Mouse (Mus musculus): ENCODE results near the gene Pax8.

Gene Pax8

GRCm38 (mm10) chr2:24475420-24475819, at the start of gene Pax8:
Gene Pax8, minus strand, starts transcription at chr2:24475599.
- DNase-seq (ENCODE audit: inconsistent ontology term), result peak; percentile 38

- DNase-seq (ENCODE audit: inconsistent ontology term), result peak; percentile 70
Measured at GRCm38 (mm10) chr2:24521430-24522226, 46.2 kb upstream of the Pax8 start.

DNA sequence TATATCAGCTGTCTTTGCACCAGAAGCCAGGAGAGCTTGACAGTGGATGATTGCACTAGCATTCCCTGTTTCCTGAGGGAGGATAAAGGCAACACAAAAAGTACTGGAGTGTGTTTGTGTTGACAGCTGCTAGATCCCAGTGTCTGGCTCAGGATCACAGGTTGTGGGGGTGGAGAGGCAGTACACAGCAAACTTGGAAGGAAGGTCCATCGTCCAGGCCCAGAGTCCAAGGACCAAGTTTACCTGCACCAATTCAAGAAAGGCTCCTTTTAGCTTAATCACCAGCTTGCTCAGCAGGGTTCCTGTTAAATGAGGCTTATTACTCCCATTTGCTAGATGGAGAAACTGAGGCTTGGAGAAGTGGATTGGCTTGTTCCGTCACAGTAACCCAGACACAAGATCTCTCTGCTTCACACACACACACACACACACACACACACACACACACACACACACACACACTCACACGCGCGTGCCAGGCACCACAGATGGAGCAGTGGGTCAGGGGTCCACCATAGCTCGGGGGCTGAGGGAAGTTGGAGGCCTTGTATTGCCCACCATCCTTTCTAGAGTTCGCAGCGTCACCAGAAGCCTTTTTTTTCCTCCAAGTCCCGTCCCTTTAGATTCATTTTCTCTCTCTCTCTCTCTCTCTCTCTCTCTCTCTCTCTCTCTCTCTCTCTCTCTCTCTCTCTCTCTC, 45.3 kb upstream of the Pax8 start:
- no peak for DNase-seq (ENCODE audit: inconsistent ontology term)

DNA sequence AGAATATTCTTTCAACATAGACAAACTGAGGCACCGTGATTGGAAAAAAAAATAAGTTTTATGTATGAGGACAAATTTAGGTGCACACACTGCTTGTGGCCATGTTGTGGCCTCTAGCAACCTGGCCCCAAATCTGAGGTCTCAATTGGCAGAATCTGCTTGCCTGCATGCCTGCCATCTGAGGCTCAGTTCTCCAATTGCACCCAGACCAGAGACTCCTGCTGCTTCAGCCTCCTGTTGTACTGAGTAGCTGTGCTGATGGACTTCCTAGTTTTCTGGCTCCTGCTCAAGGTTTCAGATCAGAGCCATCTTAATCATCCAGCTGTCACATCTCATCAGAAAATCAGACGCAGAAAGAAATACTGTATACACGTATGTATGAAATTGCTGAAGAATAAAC, 41.5 kb upstream of the Pax8 start:
- no peak for DNase-seq (ENCODE audit: inconsistent ontology term)

GRCm38 (mm10) chr2:24507359-24507758, 32.0 kb upstream of the Pax8 start:
- no peak for DNase-seq (ENCODE audit: inconsistent ontology term)

GRCm38 (mm10) chr2:24502963-24503471, 27.6 kb upstream of the Pax8 start:
- peak; percentile 93 for DNase-seq (ENCODE audit: inconsistent ontology term)

DNA sequence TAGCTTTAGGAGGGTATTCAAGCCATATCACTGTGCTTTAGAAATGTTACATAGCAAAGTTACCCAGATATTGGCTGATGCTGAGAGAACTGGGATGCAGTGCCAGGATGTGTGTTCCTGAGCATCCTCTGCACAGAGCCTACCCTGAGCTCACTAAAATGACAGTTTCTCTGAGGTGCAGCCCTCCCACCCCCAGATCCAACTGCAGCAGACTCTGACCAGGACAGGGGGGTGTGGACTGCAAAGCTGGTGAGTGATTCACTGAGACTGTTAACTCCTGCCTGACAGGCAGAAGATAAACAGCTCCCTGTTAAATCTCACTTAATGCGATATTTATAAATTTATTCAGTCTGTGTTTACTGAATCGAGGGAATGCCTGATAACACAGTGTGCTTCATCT, 25.5 kb upstream of the Pax8 start:
- DNase-seq (ENCODE audit: inconsistent ontology term), result peak; percentile 31

DNA sequence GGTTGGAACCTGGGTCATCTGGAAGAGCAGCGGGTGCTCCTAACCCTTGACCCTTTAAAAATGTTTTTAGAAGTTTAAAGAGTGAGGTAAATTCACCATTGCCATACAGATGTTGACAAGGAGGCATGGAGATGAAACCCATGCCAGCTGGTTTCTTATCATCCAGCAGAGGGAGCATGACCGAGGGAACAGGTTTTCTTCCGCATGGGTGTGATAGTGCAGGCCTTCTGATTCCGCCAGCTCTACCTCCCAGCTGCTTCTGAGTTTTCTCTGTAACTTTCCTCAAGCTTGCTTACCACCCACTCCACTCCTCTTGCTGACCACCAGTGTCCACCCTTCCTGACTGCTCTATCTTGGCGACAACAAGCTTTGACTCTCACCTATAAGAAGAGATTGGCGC, 15.2 kb upstream of the Pax8 start:
- no peak for DNase-seq (ENCODE audit: inconsistent ontology term)

DNA sequence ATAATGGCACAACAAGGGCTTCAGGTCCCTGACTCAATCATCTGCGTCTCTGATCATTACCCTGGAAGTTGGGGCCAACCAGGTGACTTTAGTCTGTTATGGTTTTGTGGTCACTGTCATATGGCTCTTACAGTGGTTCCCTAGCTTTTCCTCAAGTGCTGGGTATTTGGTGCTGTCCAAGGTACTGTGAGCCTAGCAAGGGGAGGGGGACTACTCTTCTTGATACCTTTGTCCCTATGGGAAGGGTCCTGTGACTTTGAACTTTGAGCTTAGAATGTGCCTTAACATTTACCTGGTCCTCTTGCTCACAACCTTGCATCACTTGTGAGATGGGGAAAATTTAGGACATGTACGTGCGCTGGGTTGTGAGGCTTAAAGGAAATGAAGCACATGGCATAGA, 13.3 kb upstream of the Pax8 start:
- no peak for DNase-seq (ENCODE audit: inconsistent ontology term)

- no peak for DNase-seq (ENCODE audit: inconsistent ontology term)
Measured at GRCm38 (mm10) chr2:24487056-24487825, 11.8 kb upstream of the Pax8 start.

GRCm38 (mm10) chr2:24485398-24485797, 10.0 kb upstream of the Pax8 start:
- DNase-seq (ENCODE audit: inconsistent ontology term), result no peak

GRCm38 (mm10) chr2:24479906-24480305, 4.5 kb upstream of the Pax8 start:
- peak; percentile 79 for DNase-seq (ENCODE audit: inconsistent ontology term)

DNA sequence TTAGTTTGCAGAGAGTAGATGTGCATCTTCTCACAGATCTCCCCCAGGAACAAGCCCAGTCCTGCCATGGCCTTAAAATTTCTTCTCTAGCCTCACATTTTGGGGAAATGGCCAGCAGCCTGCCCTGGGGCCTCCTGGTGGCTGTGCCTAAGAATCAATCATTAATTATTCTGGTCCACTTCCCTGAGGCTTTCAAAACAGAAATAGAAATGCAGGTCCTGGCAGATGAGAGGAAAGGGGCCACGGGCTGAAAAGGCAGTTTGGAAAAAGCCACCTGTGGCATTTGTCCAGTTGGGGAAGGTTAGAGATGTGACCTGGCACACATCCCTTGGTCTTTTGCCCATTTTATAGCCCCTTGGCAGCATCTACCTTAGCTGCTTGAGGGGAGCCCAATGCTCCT, 3.8 kb upstream of the Pax8 start:
- DNase-seq (ENCODE audit: inconsistent ontology term), result peak; percentile 77

DNA sequence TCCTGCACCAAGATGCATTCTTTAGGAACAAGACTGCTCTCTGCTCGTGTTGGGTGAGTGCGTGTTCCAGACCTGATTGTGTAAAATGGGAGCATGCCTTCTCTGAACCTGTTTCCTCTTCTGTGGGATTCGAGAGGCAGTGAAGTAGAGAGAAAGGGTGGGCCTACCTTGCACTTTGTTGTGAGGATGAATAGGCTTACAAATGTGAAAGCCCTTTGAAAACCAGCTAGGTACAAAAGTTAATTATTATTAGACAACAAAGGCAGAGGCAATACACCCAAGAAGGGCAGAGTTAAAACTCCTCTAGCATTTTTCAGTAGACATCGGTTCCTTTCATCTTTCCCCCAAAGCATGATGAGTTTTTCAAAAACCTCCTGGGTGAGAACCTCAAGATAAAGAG, 3.2 kb upstream of the Pax8 start:
- no peak for DNase-seq (ENCODE audit: inconsistent ontology term)

GRCm38 (mm10) chr2:24474514-24475378, 653 bp downstream of the Pax8 start:
- no peak for DNase-seq (ENCODE audit: inconsistent ontology term)

GRCm38 (mm10) chr2:24473641-24474511, 1.5 kb downstream of the Pax8 start:
- no peak for DNase-seq (ENCODE audit: inconsistent ontology term)

DNA sequence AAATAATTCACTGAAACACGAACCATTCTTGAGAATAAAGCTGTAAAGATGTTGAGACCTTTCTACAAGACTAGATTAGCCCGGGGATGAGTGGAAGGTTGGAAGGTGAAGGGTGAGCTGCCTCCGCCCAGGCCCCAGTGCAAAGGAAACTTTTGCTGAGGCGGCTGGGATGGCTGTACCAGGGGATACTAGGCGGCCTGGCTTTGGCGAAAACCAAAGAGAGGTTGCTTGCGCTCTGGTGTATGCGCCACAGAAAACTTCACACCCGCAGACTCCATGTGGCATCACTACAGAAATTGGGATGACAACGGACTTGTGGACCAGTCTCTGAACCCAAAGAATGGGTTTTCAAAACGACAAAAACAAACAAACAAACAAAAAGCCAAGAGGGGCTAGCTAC, 2.7 kb downstream of the Pax8 start:
- no peak for DNase-seq (ENCODE audit: inconsistent ontology term)

DNA sequence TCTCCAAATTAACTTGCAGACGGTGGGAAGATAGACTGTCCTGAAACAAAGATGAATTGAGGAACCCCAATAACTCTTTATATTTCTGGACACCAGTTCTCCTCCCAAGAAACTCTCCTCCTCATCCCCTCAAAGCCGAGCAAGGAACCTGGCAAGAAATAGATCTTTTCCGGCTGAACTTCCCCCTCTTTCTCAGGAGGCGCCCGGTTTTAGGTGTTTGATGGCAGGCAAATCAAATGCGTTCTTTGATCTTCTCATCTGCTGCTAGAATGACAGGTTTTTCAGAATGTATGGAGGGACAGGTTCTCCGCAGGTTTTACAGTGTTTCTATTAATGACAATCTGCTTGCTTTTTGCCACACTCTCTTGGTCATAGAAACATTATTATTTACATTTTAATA, 3.3 kb downstream of the Pax8 start:
- no peak for DNase-seq (ENCODE audit: inconsistent ontology term)

DNA sequence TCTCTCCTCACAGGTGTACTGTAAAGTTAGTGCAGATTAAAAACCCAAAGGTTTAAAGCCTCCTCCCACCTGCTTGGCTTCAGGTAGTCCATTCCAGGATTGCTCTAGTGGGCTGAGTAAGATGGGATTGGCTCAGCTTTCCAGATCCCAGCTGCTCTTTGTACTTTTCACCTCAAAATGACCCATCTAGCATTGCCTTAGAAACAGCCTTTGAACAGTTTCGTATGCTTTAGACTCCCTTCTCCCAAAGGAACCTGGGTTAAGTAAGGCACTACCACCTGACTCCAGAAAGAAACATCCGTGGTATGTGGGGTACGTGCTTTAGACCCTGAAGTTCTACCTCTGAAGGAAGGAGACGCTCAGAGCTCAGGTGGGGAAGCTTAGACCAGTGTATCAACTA, 6.3 kb downstream of the Pax8 start:
- no peak for DNase-seq (ENCODE audit: inconsistent ontology term)

DNA sequence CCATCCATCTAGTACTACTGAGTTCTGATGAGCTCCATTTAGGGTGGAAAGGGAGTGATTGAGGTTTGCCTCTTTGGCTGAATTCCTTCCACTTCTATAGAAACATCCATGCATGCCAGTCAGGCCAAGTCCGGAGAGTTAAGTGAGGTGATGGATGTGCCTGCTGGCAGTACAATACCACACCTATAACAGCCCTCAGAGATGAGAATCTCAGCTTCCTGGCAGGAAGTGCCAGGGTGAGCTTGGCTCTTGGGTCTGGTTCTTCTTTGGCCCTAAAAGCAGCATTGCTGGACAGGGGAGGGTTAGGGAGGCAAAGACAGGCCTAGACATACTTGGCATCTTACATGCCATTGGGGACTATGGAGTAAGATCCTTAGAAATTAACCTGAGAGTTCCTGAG, 7.0 kb downstream of the Pax8 start:
- DNase-seq (ENCODE audit: inconsistent ontology term), result no peak
